37 mouse cellular contexts compared by ENCODE assay signal in the genomic region with DNA sequence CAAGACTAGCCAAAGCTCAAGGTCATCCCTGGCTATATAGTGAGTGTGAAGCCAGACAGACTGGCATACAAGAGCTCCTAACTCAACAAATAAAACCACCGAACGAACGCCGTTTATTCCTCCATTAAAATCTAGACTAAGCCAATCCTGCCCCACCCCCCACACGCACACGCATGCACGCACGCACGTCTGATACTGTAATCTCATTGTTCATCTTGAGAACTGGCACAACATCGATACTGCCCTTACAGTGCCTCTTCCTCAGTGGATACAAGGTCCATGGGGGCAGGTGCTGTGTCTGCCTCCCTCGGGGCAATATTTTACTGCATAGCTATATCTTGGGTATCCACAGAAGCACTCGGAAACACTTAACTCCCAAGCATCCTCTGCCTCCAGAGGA. TPM values are rescaled to one million over a fixed set of nuclear protein-coding genes. Genes with fewer than 3 reads are reported as not detected.
"Had no signal": no experiment of that assay in that cellular context is flagged by ENCODE, and none has a peak within 500 bp of the region (broad histone marks: within the 10 kb centered on the region; RNA-seq: fewer than 3 reads in every experiment).

No protein-coding gene starts in this region.

- DNase-seq: forebrain, postnatal 0 days; gastrocnemius, postnatal 14 days; gastrocnemius, postnatal 36 days; heart, adult 2 months; heart, postnatal 14 days; heart, postnatal 36 days; kidney, adult 18-20 months; kidney, adult 8-10 months; kidney, postnatal 10 days; kidney, postnatal 25 days; kidney, postnatal 4 days; left cerebral cortex, postnatal 4 days had no signal

- H3K9me3 ChIP-seq: heart, embryonic 13.5 days; heart, embryonic 15.5 days; hindbrain, embryonic 13.5 days; hindbrain, embryonic 15.5 days; limb, embryonic 13.5 days; limb, embryonic 15.5 days; liver, embryonic 12.5 days had no signal

- H3K27ac ChIP-seq: heart, adult 2 months; heart, embryonic 13.5 days; heart, embryonic 15.5 days; hindbrain, embryonic 13.5 days; hindbrain, embryonic 15.5 days; hindbrain, postnatal 0 days; layer of hippocampus, adult 2 months; limb, embryonic 13.5 days; limb, embryonic 15.5 days; liver, embryonic 12.5 days had no signal

- H3K4me2 ChIP-seq: heart, embryonic 11.5 days; heart, embryonic 13.5 days; heart, embryonic 15.5 days; hindbrain, embryonic 13.5 days; hindbrain, embryonic 15.5 days; limb, embryonic 13.5 days; limb, embryonic 15.5 days; liver, embryonic 12.5 days had no signal

- H3K36me3 ChIP-seq: heart, embryonic 13.5 days; heart, embryonic 15.5 days; hindbrain, embryonic 13.5 days; hindbrain, embryonic 15.5 days; limb, embryonic 13.5 days; limb, embryonic 15.5 days; liver, embryonic 12.5 days had no signal

- H3K9ac ChIP-seq: forebrain, postnatal 0 days; heart, embryonic 13.5 days; heart, embryonic 15.5 days; hindbrain, embryonic 13.5 days; hindbrain, embryonic 15.5 days; limb, embryonic 13.5 days; limb, embryonic 15.5 days; liver, embryonic 12.5 days had no signal

- H3K27me3 ChIP-seq: heart, embryonic 13.5 days; heart, embryonic 15.5 days; hindbrain, embryonic 15.5 days; limb, embryonic 13.5 days; limb, embryonic 15.5 days; liver, embryonic 12.5 days had no signal

- ATAC-seq: forebrain, postnatal 0 days; hindbrain, postnatal 0 days; liver, embryonic 12.5 days had no signal

- H3K4me3 ChIP-seq: heart, adult 2 months; heart, embryonic 13.5 days; heart, embryonic 15.5 days; hindbrain, embryonic 13.5 days; hindbrain, embryonic 15.5 days; layer of hippocampus, adult 2 months; limb, embryonic 13.5 days; limb, embryonic 15.5 days; liver, embryonic 12.5 days had no signal

RNA-seq across cellular contexts. Expression of gene Il22ra2, which starts 32.2 kb away (rescaled TPM):
- total RNA-seq: forebrain, postnatal 0 days; gastrocnemius, adult 18-20 months; gastrocnemius, adult 8-10 months; gastrocnemius, postnatal 14 days; gastrocnemius, postnatal 36 days; heart, adult 2 months; heart, postnatal 14 days; heart, postnatal 36 days; hindbrain, postnatal 0 days; layer of hippocampus, adult 2 months; layer of hippocampus, postnatal 10 days; layer of hippocampus, postnatal 25 days; left cerebral cortex, adult 18-20 months; left cerebral cortex, adult 8-10 months; left cerebral cortex, postnatal 10 days; left cerebral cortex, postnatal 25 days; left cerebral cortex, postnatal 4 days; liver, adult 2 months had no signal
- polyA plus RNA-seq: forebrain, postnatal 0 days; heart, adult 2 months; heart, embryonic 11.5 days; heart, embryonic 13.5 days; heart, embryonic 15.5 days; heart, postnatal 0 days; hindbrain, embryonic 11.5 days; hindbrain, embryonic 13.5 days; hindbrain, embryonic 15.5 days; hindbrain, postnatal 0 days; intestine, embryonic 14.5 days; kidney, embryonic 14.5 days; kidney, embryonic 16.5 days; limb, embryonic 11.5 days; limb, embryonic 13.5 days; liver, adult 2 months; liver, embryonic 12.5 days had no signal
